ENCODE assay signal across 8 mouse cellular contexts in genomic region chr7:30563117-30563905, GRCm38 (mm10). TPM values are rescaled to one million over a fixed set of nuclear protein-coding genes. Genes with fewer than 3 reads are reported as not detected.
DNase-seq lines count a peak whose midpoint lies in the region; ATAC-seq and TF ChIP-seq lines count a peak whose summit lies in the region.

Gene U2af1l4 (plus strand): TSS chr7:30563301.
Gene Gm49396 (plus strand): TSS chr7:30563344.
Gene Psenen (minus strand): TSS chr7:30563627.

- peak within 1 kb of the TSS; percentile 99 for H3K9ac ChIP-seq in ES-E14 (ENCODE audit: insufficient read depth, low read depth, low read length, poor library complexity, severe bottlenecking)
- peak within 1 kb of the TSS; percentile 70 for H3K9ac ChIP-seq in forebrain, embryonic 15.5 days (replicated peaks)

- intact Hi-C loops in heart, postnatal 25 days (cut with DNase I) = no loop called here

- ATAC-seq in forebrain, embryonic 15.5 days (replicated peaks) = peak; percentile 86
- peak; percentile 73 for ATAC-seq in neutrophil, adult 5-6 weeks (ENCODE audit: extremely low read depth, insufficient number of reproducible peaks, low FRiP score, poor library complexity, severe bottlenecking)

- peaks cover 4 to 22% of the 10 kb centered on the region in 2 experiments; a peak in 2 of 4 replicates for H3K4me1 ChIP-seq in ES-E14 (ENCODE audit: control insufficient read depth in 2 of 2, insufficient read depth in 2 of 2, low read length in 2 of 2, poor library complexity in 1 of 2)
- H3K4me1 ChIP-seq in forebrain, embryonic 15.5 days = peaks cover 31% of the 10 kb centered on the region
- peaks cover 8% of the 10 kb centered on the region for H3K4me1 ChIP-seq in lung, adult 2 months (ENCODE audit: control insufficient read depth, insufficient read depth, low read length)

- H3K9me3 ChIP-seq in ES-E14 (ENCODE audit: control insufficient read depth, insufficient read depth, low read depth, low read length) = no peaks in the 10 kb centered on the region
- no peaks in the 10 kb centered on the region for H3K9me3 ChIP-seq in forebrain, embryonic 15.5 days

- peak within 1 kb of the TSS; percentile 97 to 99 for H3K4me3 ChIP-seq in ES-E14 (ENCODE audit: insufficient read depth in 1 of 2, low read depth in 1 of 2, low read length in 2 of 2, poor library complexity in 1 of 2, severe bottlenecking in 1 of 2)
- H3K4me3 ChIP-seq in forebrain, embryonic 15.5 days = peak within 1 kb of the TSS; percentile 75
- H3K4me3 ChIP-seq in lung, adult 2 months (replicated peaks; ENCODE audit: extremely low read depth, low read depth, low read length) = peak within 1 kb of the TSS; percentile 76

- WGBS in forebrain, embryonic 15.5 days = under 1% methylated on average over 45 of the region's 45 CpGs
- WGBS in lung, adult 2 months = under 1% methylated on average over 45 of the region's 45 CpGs

- H3K36me3 ChIP-seq in ES-E14 (ENCODE audit: control insufficient read depth, insufficient read depth, low read length, poor library complexity, severe bottlenecking) = peaks cover 5% of the 10 kb centered on the region
- peaks cover 33% of the 10 kb centered on the region for H3K36me3 ChIP-seq in forebrain, embryonic 15.5 days

- peak; percentile 62; the same call in 1 of the 2 replicates for TF ChIP-seq POLR2A in lung, adult 2 months (IDR thresholded peaks at IDR 0.05; ENCODE audit: borderline replicate concordance, extremely low read depth, low read depth, low read length)

- peak within 1 kb of the TSS; percentile 99 for H3K27ac ChIP-seq in ES-E14 (ENCODE audit: insufficient read depth, low read depth, low read length, poor library complexity, severe bottlenecking)
- H3K27ac ChIP-seq in forebrain, embryonic 15.5 days (replicated peaks) = peak within 1 kb of the TSS; percentile 92

- H3K27me3 ChIP-seq in forebrain, embryonic 15.5 days = no peaks in the 10 kb centered on the region

- in situ Hi-C loops in ES-E14 (cut with MboI; ENCODE audit: low sequenced_read_pairs in 2 of 2, unreplicated experiment in 2 of 2) = no loop called here

- TF ChIP-seq CTCF in lung, adult 2 months (IDR thresholded peaks at IDR 0.05; ENCODE audit: insufficient read depth, low read length) = no peak

- H3K4me2 ChIP-seq in forebrain, embryonic 15.5 days (replicated peaks) = peak within 1 kb of the TSS; percentile 90

- peak; percentile 95 for DNase-seq in ES-E14 (ENCODE audit: low read depth, low spot score)
- peak; percentile 97 for DNase-seq in cerebellum, adult 11-12 months
- peak; percentile 94 for DNase-seq in heart, postnatal 25 days (ENCODE audit: low spot score)
- DNase-seq in layer of hippocampus, adult 18-20 months (ENCODE audit: low spot score in 2 of 2) = peak; percentile 92 to 97
- peak; percentile 90 for DNase-seq in lung, adult 2 months
- DNase-seq in thymus, adult 18-20 months = peak; percentile 90 to 96

TF ChIP-seq in ES-E14, 5 proteins besides CTCF, POLR2A, EP300 and RAD21:
- TF ChIP-seq MAFK (IDR thresholded peaks at IDR 0.05; ENCODE audit: insufficient read depth, low read depth, low read length) (no peak), CHD2 (IDR thresholded peaks at IDR 0.05; ENCODE audit: low read depth, low read length) (no peak), ZC3H11A (IDR thresholded peaks at IDR 0.05; ENCODE audit: borderline replicate concordance, low read depth, low read length) (no peak), ZNF384 (IDR thresholded peaks at IDR 0.05; ENCODE audit: low read depth, low read length) (peak; percentile 82), HCFC1 (IDR thresholded peaks at IDR 0.05; ENCODE audit: borderline replicate concordance, insufficient read depth, low read length) (peak; percentile 95)
TF ChIP-seq in ES-E14: peak in this region for 2.

RNA-seq across cellular contexts. Expression of gene U2af1l4, which starts in this region (rescaled TPM):
- total RNA-seq in ES-E14 (2012; rRNA removed) = 56.9 and 65.8 TPM in 2 replicates
- 118 and 122 TPM in 2 replicates for polyA plus RNA-seq in forebrain, embryonic 15.5 days (2015; fragmentation: Nextera tagmentation; extraction: Ambion mirVana)
- total RNA-seq in heart, postnatal 25 days (2021) = 10 to 100 TPM; 63.7 to 66.4 TPM
- total RNA-seq in layer of hippocampus, adult 18-20 months (2021) = 10 to 100 TPM; 74.6 to 75.2 TPM
- polyA plus RNA-seq in lung, adult 2 months (2012; rRNA removed) = 47.6 and 50.1 TPM in 2 replicates
- 67.3 and 69.4 TPM in 2 replicates for total RNA-seq in neutrophil, adult 5-6 weeks (2017)

RNA-seq across cellular contexts. Expression of gene Gm49396, which starts in this region (rescaled TPM):
- total RNA-seq in ES-E14 (2012; rRNA removed) = 4.1 and 6.8 TPM in 2 replicates
- 21.7 and 22.7 TPM in 2 replicates for polyA plus RNA-seq in forebrain, embryonic 15.5 days (2015; fragmentation: Nextera tagmentation; extraction: Ambion mirVana)
- total RNA-seq in heart, postnatal 25 days (2021) = 1 to 10 TPM; 1.4 to 1.9 TPM
- 1 to 10 TPM; 9.1 to 9.2 TPM for total RNA-seq in layer of hippocampus, adult 18-20 months (2021)
- polyA plus RNA-seq in lung, adult 2 months (2012; rRNA removed) = 2.2 and 3.9 TPM in 2 replicates
- 20.0 and 20.3 TPM in 2 replicates for total RNA-seq in neutrophil, adult 5-6 weeks (2017)

RNA-seq across cellular contexts. Expression of gene Psenen, which starts in this region (rescaled TPM):
- total RNA-seq in ES-E14 (2012; rRNA removed) = 64.9 and 65.3 TPM in 2 replicates
- 131 and 138 TPM in 2 replicates for polyA plus RNA-seq in forebrain, embryonic 15.5 days (2015; fragmentation: Nextera tagmentation; extraction: Ambion mirVana)
- total RNA-seq in heart, postnatal 25 days (2021) = 10 to 100 TPM; 61.2 to 70.3 TPM
- 10 to 100 TPM; 89.3 to 91.7 TPM for total RNA-seq in layer of hippocampus, adult 18-20 months (2021)
- 92.5 and 133 TPM in 2 replicates for polyA plus RNA-seq in lung, adult 2 months (2012; rRNA removed)
- 166 and 194 TPM in 2 replicates for total RNA-seq in neutrophil, adult 5-6 weeks (2017)

Comparison
In these comparisons a context has a peak if more than half of its experiments do, and no peak if none do; other contexts are left out.
1. Peak in every context shown above with its lines: DNase-seq, ATAC-seq, H3K4me3 ChIP-seq and H3K27ac ChIP-seq.